Mouse (Mus musculus) liver, embryonic 14.5 days (tissue): ENCODE data around the gene Selenoh. TPM values are rescaled to one million over a fixed set of nuclear protein-coding genes. Genes with fewer than 3 reads are reported as not detected.

Experiments used
- ATAC-seq: fragments of 200-750 bp; cut with Nextera tagmentation; 2 replicates; pipeline ENCODE4 v1.8.0; 2017; ENCODE audit warnings: moderate number of reproducible peaks, mild to moderate bottlenecking, moderate library complexity; ENCODE audit not compliant: insufficient read depth
- DNase-seq, 3 experiments: peaks; one replicate each; pipeline ENCODE4 v3.0.0-alpha.2; 2012 to 2013; ENCODE audit warnings: low read depth in 3 of 3, low spot score in 3 of 3
- H3K27ac ChIP-seq: fragments of 300-500 bp; sonication (generic); 2 replicates; pipeline ENCODE4 v1.5.1; 2014; ENCODE audit warnings: moderate library complexity, mild to moderate bottlenecking, control low read depth, inconsistent platforms
- H3K27me3 ChIP-seq: fragments of 300-500 bp; sonication (generic); 2 replicates; pipeline ENCODE4 v1.6.1; 2014; ENCODE audit warnings: mild to moderate bottlenecking, low read length, moderate library complexity; ENCODE audit not compliant: control insufficient read depth, insufficient read depth
- H3K36me3 ChIP-seq: fragments of 300-500 bp; sonication (generic); replicated peaks from 2 replicates; pipeline ENCODE4 v1.6.1; 2014; ENCODE audit warnings: low read depth; ENCODE audit not compliant: control insufficient read depth, insufficient read depth
- H3K4me1 ChIP-seq, 2 experiments: fragments of 200-500 bp in 1 of 2; fragments of 300-500 bp in 1 of 2; sonication (generic) in 1 of 2; replicated peaks; 2 replicates each; pipeline ENCODE4 v1.6.1; 2012 to 2014; ENCODE audit warnings: antibody characterized with exemption in 1 of 2, inconsistent platforms in 1 of 2, low read length in 1 of 2; ENCODE audit not compliant: control insufficient read depth in 2 of 2, insufficient read depth in 2 of 2
- H3K4me2 ChIP-seq: fragments of 300-500 bp; sonication (generic); 2 replicates; pipeline ENCODE4 v1.6.1; 2014; ENCODE audit warnings: low read depth, mild to moderate bottlenecking, control low read depth, moderate library complexity
- H3K4me3 ChIP-seq, 2 experiments: fragments of 200-500 bp in 1 of 2; fragments of 300-500 bp in 1 of 2; sonication (generic) in 1 of 2; 2 replicates each; pipeline ENCODE4 v1.5.1; 2012 to 2014; ENCODE audit warnings: low read depth in 2 of 2, low read length in 2 of 2, mild to moderate bottlenecking in 2 of 2, control low read depth in 1 of 2, inconsistent platforms in 1 of 2, moderate library complexity in 1 of 2; ENCODE audit not compliant: insufficient read depth in 1 of 2
- H3K9ac ChIP-seq: fragments of 300-500 bp; sonication (generic); replicated peaks from 2 replicates; pipeline ENCODE4 v1.6.1; 2014; ENCODE audit warnings: mild to moderate bottlenecking, control low read depth, moderate library complexity
- H3K9me3 ChIP-seq: fragments of 300-500 bp; sonication (generic); 2 replicates; pipeline ENCODE4 v1.6.1; 2016; ENCODE audit warnings: low read length, mixed read lengths; ENCODE audit not compliant: control insufficient read depth
- CTCF ChIP-seq: IDR thresholded peaks from 2 replicates; pipeline ENCODE4 v1.5.1; 2016; ENCODE audit warnings: antibody characterized with exemption, low read depth, control low read depth
- EP300 ChIP-seq: IDR thresholded peaks from 2 replicates; pipeline ENCODE4 v1.6.1; 2016; ENCODE audit warnings: antibody characterized with exemption, low read depth
- WGBS: fragments of 180-500 bp; shearing (Covaris S2); extraction: QIAGEN DNeasy Blood & Tissue Kit; methylation state at CpG from one replicate; pipeline ENCODE4 v1.1.7; 2014; ENCODE audit not compliant: insufficient replicate concordance; 5-methylcytosine and 5-hydroxymethylcytosine counted together
- polyA plus RNA-seq, 2 experiments: library from polyadenylated mRNA; depleted of rRNA in 1 of 2; stranded (reverse) in 1 of 2; unstranded in 1 of 2; fragments of >200 nt; fragmentation: Nextera tagmentation in 1 of 2; extraction: Ambion mirVana in 1 of 2; gene quantifications; 2 replicates each; pipeline versions ENCODE4 v1.2.1 to v1.2.3; 2012 to 2014

The Selenoh gene
- polyA plus RNA-seq, 2 experiments = 97.8 to 115 TPM

- H3K4me1 ChIP-seq = peaks cover 0 to 1% of the 10 kb centered on the region in 2 experiments; a peak in 1 of 4 replicates
- ATAC-seq (no peak), DNase-seq (no peak)
- H3K4me2 ChIP-seq = no peak overlapping the region
- no peaks in the 10 kb centered on the region for H3K9me3 ChIP-seq
- no peak for TF ChIP-seq CTCF
- TF ChIP-seq EP300 = no peak
- H3K9ac ChIP-seq = no peak overlapping the region
- no peak overlapping the region for H3K4me3 ChIP-seq
- 19% methylated on average over 1 of the region's 1 CpGs for WGBS
- H3K27ac ChIP-seq = no peak overlapping the region
- H3K27me3 ChIP-seq = no peaks in the 10 kb centered on the region
- H3K36me3 ChIP-seq = no peaks in the 10 kb centered on the region
Observed at GRCm38 (mm10) chr2:84655864-84656263, 14.7 kb downstream of the Selenoh start.

GRCm38 (mm10) chr2:84653354-84653753 is 17.2 kb downstream of the Selenoh start:
- Histone ChIP-seq H3K27me3 (no peaks in the 10 kb centered on the region), H3K27ac (no peak overlapping the region), H3K36me3 (no peaks in the 10 kb centered on the region), H3K9ac (no peak overlapping the region), H3K9me3 (no peaks in the 10 kb centered on the region), H3K4me2 (no peak overlapping the region), H3K4me1 (peaks cover 2% of the 10 kb centered on the region in 2 experiments; a peak in 1 of 4 replicates), H3K4me3 (no peak overlapping the region)
- TF ChIP-seq CTCF = peak; percentile 45
- TF ChIP-seq EP300 = no peak
- ATAC-seq (no peak), DNase-seq (no peak)

GRCm38 (mm10) chr2:84650464-84651195 is 19.9 kb downstream of the Selenoh start, which contains the start of gene Ctnnd1:
Ctnnd1 (minus strand) TSS chr2:84650765.
- peak; percentile 84 for ATAC-seq
- Histone ChIP-seq H3K36me3 (no peaks in the 10 kb centered on the region), H3K27ac (peak within 1 kb of the TSS; percentile 79), H3K4me1 (peaks cover 6 to 8% of the 10 kb centered on the region in 2 experiments; a peak in 1 of 4 replicates), H3K9me3 (no peaks in the 10 kb centered on the region), H3K4me2 (peak within 1 kb of the TSS; percentile 80), H3K9ac (peak within 1 kb of the TSS; percentile 94), H3K4me3 (peak within 1 kb of the TSS; percentile 84 to 100), H3K27me3 (no peaks in the 10 kb centered on the region)
- TF ChIP-seq CTCF (no peak), EP300 (no peak)
- WGBS = 0% methylated on average over 15 of the region's 15 CpGs
- peak; percentile 67 to 81 (median 70) for DNase-seq

DNA sequence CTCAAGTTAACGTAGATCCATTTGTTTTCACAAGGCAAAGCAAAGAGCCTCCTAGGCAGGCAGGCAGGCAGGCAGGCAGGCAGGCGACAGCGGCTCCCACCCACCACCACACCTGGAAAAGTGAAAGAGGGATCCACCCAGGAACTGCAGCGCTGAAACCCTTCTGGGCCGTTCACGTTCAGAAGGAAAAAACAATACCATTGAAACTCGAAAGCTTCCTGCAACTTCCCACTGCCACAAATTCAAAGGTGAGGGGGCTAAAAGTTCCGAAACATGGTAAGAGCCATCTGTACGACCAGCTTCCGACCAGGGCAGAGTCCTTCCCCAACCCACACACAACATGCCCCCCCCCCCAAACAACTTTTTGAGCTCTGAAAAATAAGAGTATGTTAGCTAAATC is 20.9 kb downstream of the Selenoh start:
- Histone ChIP-seq H3K4me1 (peaks cover 6 to 8% of the 10 kb centered on the region in 2 experiments; a peak in 1 of 4 replicates), H3K4me3 (peak overlapping the region; percentile 84 to 100), H3K9ac (peak overlapping the region; percentile 94), H3K27me3 (no peaks in the 10 kb centered on the region), H3K9me3 (no peaks in the 10 kb centered on the region), H3K27ac (peak overlapping the region; percentile 9; the same call in 1 of the 2 replicates), H3K36me3 (no peaks in the 10 kb centered on the region), H3K4me2 (peak overlapping the region; percentile 80)
- no peak for TF ChIP-seq CTCF
- TF ChIP-seq EP300 = no peak
- DNase-seq = no peak
- WGBS = under 1% methylated on average over 10 of the region's 10 CpGs
- peak; percentile 54; the same call in 1 of the 2 replicates for ATAC-seq

GRCm38 (mm10) chr2:84648369-84648768 is 22.2 kb downstream of the Selenoh start:
- peaks cover 6 to 8% of the 10 kb centered on the region in 2 experiments; a peak in 1 of 4 replicates for H3K4me1 ChIP-seq
- peak overlapping the region; percentile 80 for H3K4me2 ChIP-seq
- TF ChIP-seq CTCF (no peak), EP300 (no peak)
- WGBS = 47% methylated on average over 6 of the region's 6 CpGs
- no peaks in the 10 kb centered on the region for H3K27me3 ChIP-seq
- H3K9ac ChIP-seq = no peak overlapping the region; the same call in 1 of the 2 replicates
- ATAC-seq = no peak
- no peaks in the 10 kb centered on the region for H3K36me3 ChIP-seq
- H3K4me3 ChIP-seq = peak overlapping the region; percentile 41 to 84; a peak in 3 of 4 replicates
- DNase-seq = no peak
- H3K9me3 ChIP-seq = no peaks in the 10 kb centered on the region
- no peak overlapping the region for H3K27ac ChIP-seq
